Mouse (Mus musculus): ENCODE data around the gene Ston1. TPM values are rescaled to one million over a fixed set of nuclear protein-coding genes. Genes with fewer than 3 reads are reported as not detected.

The Ston1 gene
- polyA plus RNA-seq, 1 experiment from 2014 or later = 1.0 TPM

GRCm38 (mm10) chr17:88598056-88598420, 554 bp downstream of the Ston1 start:
- H3K4me2 ChIP-seq (ENCODE audit: low read length) = peak overlapping the region; percentile 86
- peak overlapping the region; percentile 67 for H3K9ac ChIP-seq (ENCODE audit: low read depth, low read length)
- no peak overlapping the region; the same call in 1 of the 2 replicates for H3K27ac ChIP-seq (ENCODE audit: low read length)
- no peak for ATAC-seq
- WGBS = 10% methylated on average over 5 of the region's 5 CpGs
- peaks cover 9% of the 10 kb centered on the region for H3K4me1 ChIP-seq (ENCODE audit: control insufficient read depth, insufficient read depth, low read length)
- no peaks in the 10 kb centered on the region for H3K9me3 ChIP-seq (replicated peaks; ENCODE audit: control insufficient read depth, low read length, poor library complexity, severe bottlenecking)
- H3K27me3 ChIP-seq (ENCODE audit: control insufficient read depth, insufficient read depth, low read depth, low read length) = no peaks in the 10 kb centered on the region
- no peaks in the 10 kb centered on the region for H3K36me3 ChIP-seq (ENCODE audit: control insufficient read depth, insufficient read depth, low read length)
- peak overlapping the region; percentile 50 for H3K4me3 ChIP-seq (ENCODE audit: low read depth, low read length)

- 25% methylated on average over 14 of the region's 14 CpGs for WGBS
- H3K9me3 ChIP-seq (replicated peaks; ENCODE audit: control insufficient read depth, low read length, poor library complexity, severe bottlenecking) = no peaks in the 10 kb centered on the region
- H3K27me3 ChIP-seq (ENCODE audit: control insufficient read depth, insufficient read depth, low read depth, low read length) = no peaks in the 10 kb centered on the region
- peaks cover 9% of the 10 kb centered on the region for H3K4me1 ChIP-seq (ENCODE audit: control insufficient read depth, insufficient read depth, low read length)
- no peak overlapping the region for H3K27ac ChIP-seq (ENCODE audit: low read length)
- H3K4me3 ChIP-seq (ENCODE audit: low read depth, low read length) = no peak overlapping the region
- no peak overlapping the region for H3K9ac ChIP-seq (ENCODE audit: low read depth, low read length)
- H3K4me2 ChIP-seq (ENCODE audit: low read length) = peak overlapping the region; percentile 1; the same call in 1 of the 2 replicates
- ATAC-seq = no peak
- no peaks in the 10 kb centered on the region for H3K36me3 ChIP-seq (ENCODE audit: control insufficient read depth, insufficient read depth, low read length)
These were observed 1.3 kb downstream of the Ston1 start for GRCm38 (mm10) chr17:88598570-88599368.

GRCm38 (mm10) chr17:88600492-88601026, 3.1 kb downstream of the Ston1 start:
- Histone ChIP-seq H3K4me2 (ENCODE audit: low read length) (no peak overlapping the region), H3K9ac (ENCODE audit: low read depth, low read length) (no peak overlapping the region), H3K36me3 (ENCODE audit: control insufficient read depth, insufficient read depth, low read length) (no peaks in the 10 kb centered on the region), H3K4me1 (ENCODE audit: control insufficient read depth, insufficient read depth, low read length) (peaks cover 9% of the 10 kb centered on the region), H3K4me3 (ENCODE audit: low read depth, low read length) (no peak overlapping the region), H3K27me3 (ENCODE audit: control insufficient read depth, insufficient read depth, low read depth, low read length) (no peaks in the 10 kb centered on the region), H3K9me3 (replicated peaks; ENCODE audit: control insufficient read depth, low read length, poor library complexity, severe bottlenecking) (no peaks in the 10 kb centered on the region), H3K27ac (ENCODE audit: low read length) (no peak overlapping the region)
- 90% methylated on average over 8 of the region's 8 CpGs for WGBS
- no peak for ATAC-seq

- H3K4me2 ChIP-seq (ENCODE audit: low read length) = no peak overlapping the region
- WGBS = 89% methylated on average over 11 of the region's 11 CpGs
These were observed 6.5 kb downstream of the Ston1 start for GRCm38 (mm10) chr17:88603943-88604342.

GRCm38 (mm10) chr17:88606056-88606455, 8.6 kb downstream of the Ston1 start:
- Histone ChIP-seq H3K36me3 (ENCODE audit: control insufficient read depth, insufficient read depth, low read length) (no peaks in the 10 kb centered on the region), H3K9ac (ENCODE audit: low read depth, low read length) (no peak overlapping the region), H3K4me2 (ENCODE audit: low read length) (no peak overlapping the region), H3K27me3 (ENCODE audit: control insufficient read depth, insufficient read depth, low read depth, low read length) (no peaks in the 10 kb centered on the region), H3K4me1 (ENCODE audit: control insufficient read depth, insufficient read depth, low read length) (no peaks in the 10 kb centered on the region), H3K27ac (ENCODE audit: low read length) (no peak overlapping the region), H3K4me3 (ENCODE audit: low read depth, low read length) (no peak overlapping the region), H3K9me3 (replicated peaks; ENCODE audit: control insufficient read depth, low read length, poor library complexity, severe bottlenecking) (no peaks in the 10 kb centered on the region)
- no peak for ATAC-seq
- 88% methylated on average over 2 of the region's 2 CpGs for WGBS

More at GRCm38 (mm10) chr17:88603943-88604342, 6.5 kb downstream of the Ston1 start:
- Histone ChIP-seq H3K27ac (ENCODE audit: low read length) (no peak overlapping the region), H3K4me3 (ENCODE audit: low read depth, low read length) (no peak overlapping the region), H3K9ac (ENCODE audit: low read depth, low read length) (no peak overlapping the region), H3K27me3 (ENCODE audit: control insufficient read depth, insufficient read depth, low read depth, low read length) (no peaks in the 10 kb centered on the region), H3K36me3 (ENCODE audit: control insufficient read depth, insufficient read depth, low read length) (no peaks in the 10 kb centered on the region), H3K4me1 (ENCODE audit: control insufficient read depth, insufficient read depth, low read length) (no peaks in the 10 kb centered on the region), H3K9me3 (replicated peaks; ENCODE audit: control insufficient read depth, low read length, poor library complexity, severe bottlenecking) (no peaks in the 10 kb centered on the region)
- no peak for ATAC-seq

GRCm38 (mm10) chr17:88609361-88609760, 11.9 kb downstream of the Ston1 start:
- Histone ChIP-seq H3K9ac (ENCODE audit: low read depth, low read length) (no peak overlapping the region), H3K4me1 (ENCODE audit: control insufficient read depth, insufficient read depth, low read length) (no peaks in the 10 kb centered on the region), H3K36me3 (ENCODE audit: control insufficient read depth, insufficient read depth, low read length) (no peaks in the 10 kb centered on the region), H3K4me2 (ENCODE audit: low read length) (no peak overlapping the region), H3K4me3 (ENCODE audit: low read depth, low read length) (no peak overlapping the region), H3K27ac (ENCODE audit: low read length) (no peak overlapping the region), H3K27me3 (ENCODE audit: control insufficient read depth, insufficient read depth, low read depth, low read length) (no peaks in the 10 kb centered on the region), H3K9me3 (replicated peaks; ENCODE audit: control insufficient read depth, low read length, poor library complexity, severe bottlenecking) (no peaks in the 10 kb centered on the region)
- no peak for ATAC-seq
- WGBS = 82% methylated on average over 15 of the region's 15 CpGs

- no peaks in the 10 kb centered on the region for H3K27me3 ChIP-seq (ENCODE audit: control insufficient read depth, insufficient read depth, low read depth, low read length)
- no peaks in the 10 kb centered on the region for H3K4me1 ChIP-seq (ENCODE audit: control insufficient read depth, insufficient read depth, low read length)
- ATAC-seq = no peak
- no peak overlapping the region for H3K27ac ChIP-seq (ENCODE audit: low read length)
- H3K4me2 ChIP-seq (ENCODE audit: low read length) = no peak overlapping the region
- no peak overlapping the region for H3K9ac ChIP-seq (ENCODE audit: low read depth, low read length)
- H3K9me3 ChIP-seq (replicated peaks; ENCODE audit: control insufficient read depth, low read length, poor library complexity, severe bottlenecking) = no peaks in the 10 kb centered on the region
- 84% methylated on average over 2 of the region's 2 CpGs for WGBS
- no peaks in the 10 kb centered on the region for H3K36me3 ChIP-seq (ENCODE audit: control insufficient read depth, insufficient read depth, low read length)
- no peak overlapping the region for H3K4me3 ChIP-seq (ENCODE audit: low read depth, low read length)
These were observed 13.6 kb downstream of the Ston1 start for GRCm38 (mm10) chr17:88611057-88611456.

GRCm38 (mm10) chr17:88613172-88613571, 15.7 kb downstream of the Ston1 start:
- Histone ChIP-seq H3K27me3 (ENCODE audit: control insufficient read depth, insufficient read depth, low read depth, low read length) (no peaks in the 10 kb centered on the region), H3K9me3 (replicated peaks; ENCODE audit: control insufficient read depth, low read length, poor library complexity, severe bottlenecking) (no peaks in the 10 kb centered on the region), H3K4me2 (ENCODE audit: low read length) (no peak overlapping the region), H3K9ac (ENCODE audit: low read depth, low read length) (no peak overlapping the region), H3K4me3 (ENCODE audit: low read depth, low read length) (no peak overlapping the region), H3K4me1 (ENCODE audit: control insufficient read depth, insufficient read depth, low read length) (no peaks in the 10 kb centered on the region), H3K36me3 (ENCODE audit: control insufficient read depth, insufficient read depth, low read length) (no peaks in the 10 kb centered on the region), H3K27ac (ENCODE audit: low read length) (no peak overlapping the region)
- WGBS = 59% methylated on average over 6 of the region's 6 CpGs
- no peak for ATAC-seq

- H3K9ac ChIP-seq (ENCODE audit: low read depth, low read length) = no peak overlapping the region
- WGBS = 89% methylated on average over 3 of the region's 3 CpGs
- no peak overlapping the region for H3K4me3 ChIP-seq (ENCODE audit: low read depth, low read length)
- no peak overlapping the region for H3K4me2 ChIP-seq (ENCODE audit: low read length)
- H3K27ac ChIP-seq (ENCODE audit: low read length) = no peak overlapping the region
- no peaks in the 10 kb centered on the region for H3K36me3 ChIP-seq (ENCODE audit: control insufficient read depth, insufficient read depth, low read length)
- ATAC-seq = no peak
- H3K9me3 ChIP-seq (replicated peaks; ENCODE audit: control insufficient read depth, low read length, poor library complexity, severe bottlenecking) = no peaks in the 10 kb centered on the region
- no peaks in the 10 kb centered on the region for H3K27me3 ChIP-seq (ENCODE audit: control insufficient read depth, insufficient read depth, low read depth, low read length)
- H3K4me1 ChIP-seq (ENCODE audit: control insufficient read depth, insufficient read depth, low read length) = no peaks in the 10 kb centered on the region
These were observed 16.2 kb downstream of the Ston1 start for GRCm38 (mm10) chr17:88613721-88614120.
